Mouse (Mus musculus): ENCODE data around the gene Rab3il1.

DNA sequence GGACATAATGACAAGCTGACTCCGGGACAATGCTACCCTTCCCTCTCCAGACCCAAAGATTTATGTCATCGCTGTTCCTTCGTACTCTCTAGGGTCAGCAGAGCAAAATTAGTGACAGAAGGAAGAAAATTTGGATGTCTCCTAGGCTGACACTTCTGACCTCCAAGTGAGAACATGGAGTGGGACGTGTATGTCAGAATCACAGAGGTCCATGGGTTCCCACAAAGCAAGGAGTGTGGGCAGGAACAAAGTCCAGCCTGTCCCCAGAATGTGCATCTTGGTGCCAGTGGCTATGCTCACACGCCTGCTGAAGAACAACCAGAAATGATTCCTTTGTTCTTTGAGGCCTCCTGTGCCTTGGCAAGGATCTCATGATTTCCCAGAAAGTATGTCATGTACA, 71.7 kb downstream of the Rab3il1 start:
- TF ChIP-seq CTCF (IDR thresholded peaks at IDR 0.05; ENCODE audit: control insufficient read depth, insufficient read depth, insufficient replicate concordance, low read depth, low read length) (no peak), POLR2A (IDR thresholded peaks at IDR 0.05; ENCODE audit: control insufficient read depth, low read depth, low read length) (no peak)
